In the genomic region with DNA sequence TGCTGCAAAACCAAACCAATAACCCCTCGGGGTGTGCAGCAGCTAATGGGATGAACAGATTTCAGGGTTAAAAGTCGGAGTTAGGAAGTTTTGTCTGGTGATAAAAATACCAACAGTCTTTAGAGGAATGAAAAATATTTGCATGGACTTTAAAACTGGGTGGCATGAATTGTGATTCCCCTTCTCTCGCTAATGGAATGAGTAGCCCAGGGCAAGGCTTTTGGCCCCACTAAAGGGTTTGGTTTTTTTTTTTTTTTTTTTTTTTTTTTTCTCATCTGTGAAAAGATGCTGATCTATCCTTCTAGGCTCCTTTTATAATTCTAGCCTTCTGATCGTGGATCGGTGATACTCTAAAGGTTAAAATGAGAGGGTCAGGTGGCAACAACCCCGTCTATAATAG, we compare ENCODE assay signal across 8 mouse cellular contexts. TPM values are rescaled to one million over a fixed set of nuclear protein-coding genes. Genes with fewer than 3 reads are reported as not detected.
DNase-seq lines count a peak whose midpoint lies in the region; ATAC-seq and TF ChIP-seq lines count a peak whose summit lies in the region.

No protein-coding gene starts in this region.

- peaks cover 33% of the 10 kb centered on the region for H3K4me1 ChIP-seq in liver, postnatal 0 days (ENCODE audit: insufficient read depth)
- peaks cover 36% of the 10 kb centered on the region for H3K4me1 ChIP-seq in liver, embryonic 12.5 days
- H3K4me1 ChIP-seq in forebrain, embryonic 14.5 days (ENCODE audit: control insufficient read depth, insufficient read depth, low read length): peaks cover 21% of the 10 kb centered on the region
- peaks cover 27% of the 10 kb centered on the region for H3K4me1 ChIP-seq in midbrain, embryonic 16.5 days (ENCODE audit: control insufficient read depth, insufficient read depth, low read length)

- 51% methylated on average over 6 of the region's 6 CpGs for WGBS in liver, postnatal 0 days (ENCODE audit: insufficient replicate concordance)
- WGBS in liver, embryonic 12.5 days (ENCODE audit: insufficient replicate concordance): 65% methylated on average over 6 of the region's 6 CpGs
- 33% methylated on average over 6 of the region's 6 CpGs for WGBS in forebrain, embryonic 14.5 days
- WGBS in midbrain, embryonic 16.5 days: 47% methylated on average over 6 of the region's 6 CpGs

- no peak overlapping the region; the same call in 1 of the 2 replicates for H3K9ac ChIP-seq in liver, postnatal 0 days (replicated peaks)
- no peak overlapping the region for H3K9ac ChIP-seq in liver, embryonic 12.5 days
- no peak overlapping the region for H3K9ac ChIP-seq in forebrain, embryonic 14.5 days (ENCODE audit: low read length)
- H3K9ac ChIP-seq in midbrain, embryonic 16.5 days (ENCODE audit: low read depth, low read length): 0 out of 2 replicates have a peak overlapping the region, but pooled peaks have one; percentile 40

- 0 out of 2 replicates have a peak, but pooled peaks cover 4% of the 10 kb centered on the region for H3K36me3 ChIP-seq in liver, postnatal 0 days (replicated peaks; ENCODE audit: insufficient read depth, low read length)
- H3K36me3 ChIP-seq in liver, embryonic 12.5 days: 0 out of 2 replicates have a peak, but pooled peaks cover 3% of the 10 kb centered on the region
- no peaks in the 10 kb centered on the region for H3K36me3 ChIP-seq in forebrain, embryonic 14.5 days (ENCODE audit: control insufficient read depth, insufficient read depth, low read length)
- H3K36me3 ChIP-seq in midbrain, embryonic 16.5 days (ENCODE audit: control insufficient read depth, insufficient read depth, low read length): no peaks in the 10 kb centered on the region

- H3K9me3 ChIP-seq in liver, postnatal 0 days (ENCODE audit: low read length): no peaks in the 10 kb centered on the region
- H3K9me3 ChIP-seq in liver, embryonic 12.5 days (replicated peaks): no peaks in the 10 kb centered on the region
- H3K9me3 ChIP-seq in forebrain, embryonic 14.5 days (replicated peaks; ENCODE audit: control insufficient read depth, low read length): no peaks in the 10 kb centered on the region
- H3K9me3 ChIP-seq in midbrain, embryonic 16.5 days (replicated peaks; ENCODE audit: control insufficient read depth, low read length, poor library complexity, severe bottlenecking): no peaks in the 10 kb centered on the region

- no peak for ATAC-seq in liver, postnatal 0 days
- no peak for ATAC-seq in liver, embryonic 12.5 days
- no peak for ATAC-seq in forebrain, embryonic 14.5 days
- no peak for ATAC-seq in midbrain, embryonic 16.5 days

- TF ChIP-seq CTCF in liver, postnatal 0 days (IDR thresholded peaks at IDR 0.05; ENCODE audit: low read depth): no peak

- H3K4me3 ChIP-seq in liver, postnatal 0 days (ENCODE audit: low read depth, low read length): no peak overlapping the region
- H3K4me3 ChIP-seq in liver, embryonic 12.5 days: no peak overlapping the region
- H3K4me3 ChIP-seq in forebrain, embryonic 14.5 days (ENCODE audit: low read depth, low read length): no peak overlapping the region
- no peak overlapping the region for H3K4me3 ChIP-seq in midbrain, embryonic 16.5 days (ENCODE audit: low read depth, low read length)

- H3K27ac ChIP-seq in liver, postnatal 0 days (ENCODE audit: low read depth): peak overlapping the region; percentile 70
- H3K27ac ChIP-seq in liver, embryonic 12.5 days: no peak overlapping the region
- peak overlapping the region; percentile 40; the same call in 1 of the 2 replicates for H3K27ac ChIP-seq in forebrain, embryonic 14.5 days (ENCODE audit: low read depth, low read length)
- peak overlapping the region; percentile 61 for H3K27ac ChIP-seq in midbrain, embryonic 16.5 days (ENCODE audit: low read length)

- TF ChIP-seq EP300 in liver, postnatal 0 days (IDR thresholded peaks at IDR 0.05; ENCODE audit: low read depth): no peak

- H3K4me2 ChIP-seq in liver, postnatal 0 days (ENCODE audit: low read depth, low read length): no peak overlapping the region
- no peak overlapping the region for H3K4me2 ChIP-seq in liver, embryonic 12.5 days
- H3K4me2 ChIP-seq in forebrain, embryonic 14.5 days (ENCODE audit: low read length): 0 out of 2 replicates have a peak overlapping the region, but pooled peaks have one; percentile 2
- no peak overlapping the region for H3K4me2 ChIP-seq in midbrain, embryonic 16.5 days (ENCODE audit: low read length)

- no peaks in the 10 kb centered on the region for H3K27me3 ChIP-seq in liver, postnatal 0 days (ENCODE audit: insufficient read depth, low read length)
- peaks cover 20% of the 10 kb centered on the region for H3K27me3 ChIP-seq in liver, embryonic 12.5 days (replicated peaks)
- H3K27me3 ChIP-seq in forebrain, embryonic 14.5 days (replicated peaks; ENCODE audit: control insufficient read depth, insufficient read depth, low read length): peaks cover 14% of the 10 kb centered on the region; the same call in 1 of the 2 replicates
- no peaks in the 10 kb centered on the region for H3K27me3 ChIP-seq in midbrain, embryonic 16.5 days (ENCODE audit: control insufficient read depth, insufficient read depth, low read depth, low read length)

- DNase-seq in heart, adult 11 months: peak; percentile 71
- no peak for DNase-seq in heart, adult 9 months (ENCODE audit: low spot score in 2 of 2)
- no peak for DNase-seq in liver, postnatal 0 days
- no peak for DNase-seq in forebrain, embryonic 14.5 days (ENCODE audit: low spot score)
- no peak for DNase-seq in adrenal gland, adult 8-10 months
- no peak for DNase-seq in urinary bladder, adult 18-20 months (ENCODE audit: low spot score in 2 of 2)

RNA-seq across cellular contexts. Expression of a gene that starts 6.7 kb away (rescaled TPM):
- 15.4 and 16.8 TPM in 2 replicates for polyA plus RNA-seq in liver, postnatal 0 days (2015; fragmentation: Nextera tagmentation; extraction: Ambion mirVana)
- polyA plus RNA-seq in liver, embryonic 12.5 days (2016; fragmentation: Nextera tagmentation; extraction: Ambion mirVana): 17.9 and 18.7 TPM in 2 replicates
- polyA plus RNA-seq in forebrain, embryonic 14.5 days (2014; fragmentation: Nextera tagmentation; extraction: Ambion mirVana): 34.1 and 40.1 TPM in 2 replicates
- polyA plus RNA-seq in midbrain, embryonic 16.5 days (2015; fragmentation: Nextera tagmentation; extraction: Ambion mirVana): 28.7 and 32.9 TPM in 2 replicates
- total RNA-seq in adrenal gland, adult 8-10 months (2022): 100 to 1,000 TPM in 3 of 4 experiments, 10 to 100 TPM in 1; 88.6 to 238 (median 129) TPM
